Mouse (Mus musculus) macrophage (primary cell): Measurements from ENCODE around the gene Hcfc2. TPM values are rescaled to one million over a fixed set of nuclear protein-coding genes. Genes with fewer than 3 reads are reported as not detected.

Experiments
- H3K27ac ChIP-seq: fragments of 350-480 bp; formaldehyde crosslinking; 2 replicates; pipeline ENCODE4 v1.9.0; 2021
- H3K36me3 ChIP-seq: fragments of 350-480 bp; formaldehyde crosslinking; 2 replicates; pipeline ENCODE4 v1.9.0; 2021; ENCODE audit errors: inconsistent target
- H3K4me3 ChIP-seq: fragments of 350-480 bp; formaldehyde crosslinking; 2 replicates; pipeline ENCODE4 v1.9.0; 2021; ENCODE audit errors: inconsistent target
- H3K79me2 ChIP-seq: fragments of 350-480 bp; formaldehyde crosslinking; 2 replicates; pipeline ENCODE4 v1.9.0; 2021; ENCODE audit errors: inconsistent target
- WGBS: methylation state at CpG from one replicate; pipeline ENCODE4 v1.1.7; 2026; ENCODE audit warnings: inconsistent platforms; ENCODE audit not compliant: missing documents; 5-methylcytosine and 5-hydroxymethylcytosine counted together
- polyA plus RNA-seq: library from polyadenylated mRNA; stranded (reverse); fragments of 250-400 nt; gene quantifications from 3 replicates; pipeline ENCODE4 v1.2.4, GENCODE M21; 2018; ENCODE audit warnings: inconsistent platforms

The Hcfc2 gene
- polyA plus RNA-seq, 1 experiment from 2014 or later = 11.4 TPM

DNA sequence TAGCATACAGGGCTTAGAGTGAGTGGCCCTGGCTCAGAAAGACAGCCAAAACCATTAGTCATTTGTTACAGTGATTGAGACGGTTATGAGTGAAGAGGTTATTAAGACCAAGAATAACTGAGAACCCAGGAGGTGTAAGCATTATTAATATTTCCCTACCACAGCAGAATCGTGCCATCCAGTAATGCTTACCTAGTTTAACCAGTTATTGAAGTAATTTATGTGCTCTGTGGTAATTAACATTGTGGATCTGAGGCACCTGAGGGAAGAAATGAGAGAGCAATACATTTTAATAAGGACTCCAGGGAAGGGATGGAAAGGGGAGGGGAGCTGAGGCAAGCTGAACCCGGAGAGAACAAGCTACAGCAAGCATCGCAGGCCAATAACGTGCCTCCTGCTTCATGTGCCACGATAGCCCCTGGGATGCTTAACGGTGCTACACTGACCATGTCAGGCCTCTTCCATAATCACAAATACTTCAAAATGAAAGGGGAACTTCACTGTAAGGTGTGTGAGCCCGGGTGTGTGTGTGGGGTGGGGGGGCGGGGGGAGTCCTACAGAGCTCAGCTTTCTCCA, 75.7 kb downstream of the Hcfc2 start:
- H3K36me3 ChIP-seq = no peaks in the 10 kb centered on the region
- no peak overlapping the region for H3K4me3 ChIP-seq
- no peak overlapping the region for H3K27ac ChIP-seq
- WGBS = 70% methylated on average over 9 of the region's 9 CpGs
- H3K79me2 ChIP-seq = no peaks in the 10 kb centered on the region

DNA sequence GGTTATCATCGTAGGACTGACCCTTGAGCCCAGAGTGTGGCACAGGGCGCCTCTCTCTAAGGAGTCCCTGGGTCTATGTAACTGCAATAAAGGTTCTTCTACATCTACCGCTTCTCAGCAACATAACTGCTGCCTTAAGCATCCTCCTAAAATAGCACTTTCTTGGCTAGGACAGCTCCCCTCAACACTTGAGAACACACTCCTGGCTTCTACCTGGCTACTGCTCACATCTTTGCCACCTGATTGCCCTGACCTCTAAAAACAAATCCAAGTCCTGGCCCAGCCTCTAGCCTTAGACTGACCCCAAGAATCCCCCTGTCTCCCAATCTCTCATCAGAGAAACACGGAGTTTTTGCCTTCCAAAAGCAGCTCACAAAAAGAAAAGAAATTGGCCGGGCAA, 78.9 kb downstream of the Hcfc2 start:
- Histone ChIP-seq H3K36me3 (no peaks in the 10 kb centered on the region), H3K27ac (no peak overlapping the region), H3K79me2 (no peaks in the 10 kb centered on the region), H3K4me3 (no peak overlapping the region)
- 96% methylated on average over 4 of the region's 5 CpGs for WGBS

DNA sequence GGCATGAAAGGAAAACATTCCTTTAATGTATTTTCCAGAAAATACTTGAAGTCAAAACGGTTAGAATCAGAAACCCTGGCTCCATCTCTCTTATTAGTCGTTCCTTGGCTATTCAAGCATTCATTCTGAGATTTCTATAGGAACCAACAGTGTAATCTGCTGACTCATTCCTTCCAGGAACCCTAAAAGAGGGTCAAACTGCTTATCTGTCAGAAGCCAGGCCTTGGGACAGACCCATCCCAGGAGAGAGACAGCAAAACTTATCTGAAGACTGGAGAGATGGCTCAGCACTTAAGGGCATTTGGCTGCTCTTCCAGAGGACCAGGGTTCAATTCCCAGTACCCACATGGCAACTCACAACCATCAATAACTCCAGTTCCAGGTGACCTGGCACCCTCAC, 81.1 kb downstream of the Hcfc2 start:
- H3K27ac ChIP-seq = no peak overlapping the region
- 39% methylated on average over 2 of the region's 2 CpGs for WGBS
- H3K79me2 ChIP-seq = no peaks in the 10 kb centered on the region
- H3K4me3 ChIP-seq = no peak overlapping the region
- no peaks in the 10 kb centered on the region for H3K36me3 ChIP-seq

DNA sequence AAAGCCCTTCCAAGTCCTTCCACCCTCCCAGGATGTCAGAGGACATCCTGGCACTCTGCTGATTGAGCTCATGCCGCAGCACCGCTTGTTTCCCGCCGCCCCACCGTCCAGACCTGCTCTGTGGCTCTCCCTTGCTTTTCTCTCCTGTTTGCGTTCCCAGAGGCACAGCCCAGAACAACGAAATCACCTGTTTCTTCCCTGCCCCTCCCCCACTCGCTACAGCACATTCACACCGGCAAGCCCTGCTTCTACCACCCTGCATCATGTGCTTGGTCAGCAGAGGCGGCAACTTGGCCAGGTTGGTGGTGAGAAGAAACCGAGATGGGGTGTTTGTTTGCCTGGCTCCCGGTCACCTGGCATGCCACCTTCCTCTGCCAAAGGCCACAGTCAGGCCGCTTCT, 81.9 kb downstream of the Hcfc2 start:
- H3K79me2 ChIP-seq = no peaks in the 10 kb centered on the region
- H3K36me3 ChIP-seq = no peaks in the 10 kb centered on the region
- H3K27ac ChIP-seq = no peak overlapping the region
- 52% methylated on average over 13 of the region's 13 CpGs for WGBS
- H3K4me3 ChIP-seq = no peak overlapping the region

DNA sequence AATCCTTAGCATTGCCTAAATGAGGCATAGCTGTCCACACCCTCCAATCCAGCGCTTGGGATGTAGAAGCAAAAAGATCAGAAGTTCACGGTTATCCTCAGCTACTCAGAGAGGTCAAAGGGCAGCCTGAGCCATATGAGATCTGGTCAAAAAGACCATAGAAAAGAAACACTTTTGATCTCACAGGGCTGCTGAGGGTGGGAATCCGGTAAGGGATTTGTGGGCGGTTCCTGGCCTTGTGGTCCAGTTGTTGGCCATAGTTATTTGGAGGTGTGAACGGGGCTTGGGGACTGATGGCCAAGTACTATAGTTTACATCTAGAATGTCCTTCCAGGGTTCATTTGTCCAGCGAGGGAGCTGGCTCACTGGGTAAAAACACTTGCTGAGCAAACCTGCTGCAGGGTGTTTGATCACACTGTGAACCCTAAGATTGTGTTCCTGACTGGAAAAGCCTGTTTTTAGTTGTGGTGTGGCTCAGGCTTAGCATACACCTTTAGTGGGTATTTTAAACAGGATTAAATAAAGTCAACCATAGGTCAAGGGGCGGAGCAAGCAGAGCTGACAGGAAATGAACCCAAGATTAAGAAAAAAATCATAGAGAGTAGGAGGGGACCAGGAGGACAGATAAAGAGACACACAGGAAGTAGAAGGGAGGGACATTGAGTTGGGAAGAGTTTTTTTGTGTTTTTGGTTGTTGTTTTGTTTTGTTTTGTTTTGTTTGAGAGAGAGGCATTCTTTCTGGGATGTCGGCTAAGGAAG, 83.0 kb downstream of the Hcfc2 start:
- WGBS = 93% methylated on average over 8 of the region's 8 CpGs
- Histone ChIP-seq H3K36me3 (no peaks in the 10 kb centered on the region), H3K4me3 (no peak overlapping the region), H3K79me2 (no peaks in the 10 kb centered on the region), H3K27ac (no peak overlapping the region)

DNA sequence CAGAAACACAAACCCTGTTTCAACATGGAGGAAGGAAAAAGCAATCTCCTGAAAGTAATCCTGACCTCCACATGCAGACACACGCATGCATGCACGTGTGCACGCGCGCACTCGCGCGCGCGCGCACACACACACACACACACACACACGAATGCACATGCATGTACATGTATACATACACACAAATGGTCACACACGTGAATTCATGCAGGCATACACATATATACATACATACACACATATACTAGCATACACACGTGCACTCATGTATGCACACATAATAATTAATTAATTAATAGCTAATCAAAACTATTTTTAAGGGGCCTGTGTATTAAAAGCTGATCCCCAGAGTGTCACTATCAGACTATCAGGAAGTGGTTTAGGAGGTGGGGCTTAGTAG, 83.9 kb downstream of the Hcfc2 start:
- H3K36me3 ChIP-seq = no peaks in the 10 kb centered on the region
- 100% methylated on average over 13 of the region's 14 CpGs for WGBS
- H3K79me2 ChIP-seq = no peaks in the 10 kb centered on the region
- H3K4me3 ChIP-seq = no peak overlapping the region
- no peak overlapping the region for H3K27ac ChIP-seq

DNA sequence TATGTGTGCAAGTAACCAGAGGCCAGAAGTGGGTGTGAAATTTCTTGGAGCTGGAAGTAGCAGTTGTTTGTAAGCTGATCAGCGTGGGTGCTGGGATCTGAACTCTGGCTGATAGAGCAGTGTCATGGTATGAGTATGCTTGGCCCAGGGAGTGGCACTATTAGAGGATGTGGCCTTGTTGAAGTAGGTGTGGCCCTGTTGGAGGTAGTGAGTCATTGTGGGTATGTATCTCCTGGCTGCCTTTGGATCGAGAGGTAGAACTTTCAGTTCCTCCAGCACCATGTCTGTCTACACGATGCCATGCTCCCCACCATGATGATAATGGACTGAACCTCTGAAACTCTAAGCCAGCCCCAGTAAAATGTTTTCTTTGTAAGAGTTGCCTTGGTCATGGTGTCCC, 84.4 kb downstream of the Hcfc2 start:
- no peak overlapping the region for H3K4me3 ChIP-seq
- H3K27ac ChIP-seq = no peak overlapping the region
- WGBS = 33% methylated on average over 3 of the region's 3 CpGs
- H3K79me2 ChIP-seq = no peaks in the 10 kb centered on the region
- H3K36me3 ChIP-seq = no peaks in the 10 kb centered on the region

DNA sequence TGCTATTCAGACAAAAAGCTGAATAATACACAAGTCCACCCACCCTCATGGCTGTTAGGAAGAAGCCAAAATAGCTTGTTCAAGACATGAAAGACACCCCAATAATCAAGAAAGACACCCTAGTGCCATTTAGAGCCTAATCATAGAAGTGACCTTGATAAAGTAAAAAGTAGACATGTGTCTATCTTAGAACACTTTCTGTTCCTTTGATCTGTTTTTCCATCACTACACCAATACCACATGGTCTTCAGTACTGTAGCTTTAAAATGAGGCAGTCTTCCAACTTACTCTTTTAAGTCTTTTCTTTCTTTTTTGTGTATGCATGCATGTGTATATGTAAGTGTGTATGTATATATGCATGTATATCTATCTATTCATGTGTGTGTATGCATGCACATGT, 84.9 kb downstream of the Hcfc2 start:
- no peak overlapping the region for H3K4me3 ChIP-seq
- H3K79me2 ChIP-seq = no peaks in the 10 kb centered on the region
- no peaks in the 10 kb centered on the region for H3K36me3 ChIP-seq
- no peak overlapping the region for H3K27ac ChIP-seq

DNA sequence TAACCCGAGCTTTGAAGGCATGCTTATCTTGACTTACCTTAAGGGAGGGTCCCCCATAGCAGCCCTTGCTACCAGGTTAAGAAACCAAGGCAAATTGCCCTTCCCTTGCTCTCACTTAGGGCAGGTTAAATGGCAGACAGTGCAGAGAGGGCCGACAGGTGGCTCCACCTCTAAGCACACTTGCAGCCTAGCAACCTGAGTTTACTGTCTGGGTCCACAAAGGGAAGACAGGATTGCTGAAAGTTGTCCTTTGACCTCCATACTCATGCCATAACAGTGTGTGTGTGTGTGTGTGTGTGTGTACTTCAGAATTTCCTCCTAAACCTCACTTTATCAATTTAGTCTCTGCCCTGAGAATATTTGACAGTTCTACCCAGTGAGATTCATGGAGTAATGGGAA, 86.5 kb downstream of the Hcfc2 start:
- Histone ChIP-seq H3K4me3 (no peak overlapping the region), H3K27ac (no peak overlapping the region), H3K79me2 (no peaks in the 10 kb centered on the region), H3K36me3 (no peaks in the 10 kb centered on the region)
- 72% methylated on average over 2 of the region's 2 CpGs for WGBS

DNA sequence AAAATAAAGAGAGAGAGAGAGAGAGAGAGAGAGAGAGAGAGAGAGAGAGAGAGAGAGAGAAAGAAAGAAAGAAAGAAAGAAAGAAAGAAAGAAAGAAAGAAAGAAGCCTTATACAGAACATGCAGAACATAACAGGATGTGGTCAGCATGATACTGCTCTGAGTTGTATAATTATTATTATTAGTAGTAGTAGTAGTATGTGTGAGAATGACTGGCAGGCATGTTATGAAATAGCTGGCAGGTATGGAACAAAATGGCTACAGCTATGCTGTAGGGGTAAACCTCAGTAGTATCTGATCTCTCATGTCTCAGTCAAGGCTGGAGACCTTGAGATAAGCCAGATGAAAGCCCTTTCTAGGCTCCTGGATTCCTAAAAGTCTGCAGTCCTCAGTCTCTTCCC, 93.2 kb downstream of the Hcfc2 start:
- no peaks in the 10 kb centered on the region for H3K79me2 ChIP-seq
- H3K27ac ChIP-seq = no peak overlapping the region
- H3K36me3 ChIP-seq = no peaks in the 10 kb centered on the region
- H3K4me3 ChIP-seq = no peak overlapping the region

DNA sequence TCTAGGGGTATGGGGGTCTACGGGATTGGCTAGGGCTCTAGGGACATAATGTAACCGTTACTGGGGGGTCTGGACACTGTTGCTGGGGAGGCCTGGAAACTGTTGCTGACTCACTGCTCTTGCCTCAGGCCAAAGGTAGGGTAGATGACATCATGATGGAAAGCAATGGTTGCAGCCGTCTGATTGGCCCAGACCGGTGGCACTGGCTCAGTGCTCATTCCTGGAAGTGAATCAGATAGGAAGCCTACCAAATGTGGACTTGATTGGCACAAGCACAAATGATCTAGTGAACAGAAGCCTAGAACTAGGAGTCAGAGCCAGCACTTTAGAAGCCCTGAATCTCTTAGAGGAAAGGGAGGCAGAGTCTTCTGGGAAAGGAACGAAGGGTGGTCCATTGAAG, 94.5 kb downstream of the Hcfc2 start:
- Histone ChIP-seq H3K36me3 (no peaks in the 10 kb centered on the region), H3K4me3 (no peak overlapping the region), H3K27ac (no peak overlapping the region), H3K79me2 (no peaks in the 10 kb centered on the region)
- WGBS = 94% methylated on average over 5 of the region's 5 CpGs

DNA sequence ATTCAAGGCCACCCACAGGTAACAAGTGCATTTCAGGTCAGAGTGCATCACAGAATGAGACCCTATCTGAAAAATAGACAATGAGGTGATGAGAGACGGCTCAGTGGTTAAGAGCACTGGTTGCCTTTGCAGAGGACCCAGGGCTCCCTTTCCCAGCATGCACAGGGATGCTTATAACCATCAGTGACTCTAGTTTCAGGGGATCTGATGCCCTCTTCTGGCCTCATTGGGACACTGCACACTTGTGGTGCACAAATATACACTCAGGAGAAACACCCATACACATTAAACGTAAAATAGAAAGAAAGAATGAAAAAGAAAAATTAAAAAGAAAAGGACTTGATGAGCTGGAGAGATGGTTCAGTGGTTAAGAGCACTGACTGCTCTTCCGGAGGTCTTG, 95.8 kb downstream of the Hcfc2 start:
- Histone ChIP-seq H3K27ac (no peak overlapping the region), H3K36me3 (no peaks in the 10 kb centered on the region), H3K4me3 (no peak overlapping the region), H3K79me2 (no peaks in the 10 kb centered on the region)
- WGBS = 100% methylated on average over 3 of the region's 3 CpGs

Other genes starting within 250 kb of the Hcfc2 start
- gene Gm1553, start 203.5 kb upstream of the Hcfc2 start, polyA plus RNA-seq = not detected in 3 replicates
- 4.5 to 16.5 TPM (median 14.1 TPM) in 3 replicates for gene 1190007I07Rik, start 72.9 kb upstream of the Hcfc2 start, polyA plus RNA-seq
- 18.3 to 25.9 TPM (median 18.9 TPM) in 3 replicates for gene Tdg, start 66.3 kb upstream of the Hcfc2 start, polyA plus RNA-seq
- gene Glt8d2, start 5.5 kb upstream of the Hcfc2 start, polyA plus RNA-seq = not detected in 3 replicates
- gene Nfyb, start 68.0 kb downstream of the Hcfc2 start, polyA plus RNA-seq = 8.4 to 14.1 TPM (median 8.8 TPM) in 3 replicates
- gene Txnrd1, start 137.8 kb downstream of the Hcfc2 start, polyA plus RNA-seq = 84.0 to 182 TPM (median 96.0 TPM) in 3 replicates
- gene Eid3, start 170.5 kb downstream of the Hcfc2 start, polyA plus RNA-seq = 0.26 to 0.80 TPM (median 0.35 TPM) in 3 replicates